Mouse (Mus musculus): Measurements from ENCODE around the gene Lce1b. TPM values are rescaled to one million over a fixed set of nuclear protein-coding genes. Genes with fewer than 3 reads are reported as not detected.
"Not testable (repeated sequence)": the region's sequence is repeated elsewhere in the genome, so short reads cannot be mapped to it uniquely, and the experiment has no call there.

Gene Lce1b
- not detected for total RNA-seq (2021)
- not detected in 2 replicates for polyA plus RNA-seq (2012; rRNA removed)
- long read RNA-seq, result 0 reads

GRCm38 (mm10) chr3:92656826-92657225 lies at the start of gene Lce1b:
Gene Lce1b, minus strand, starts transcription at chr3:92656926.
- H3K36me3 ChIP-seq (ENCODE audit: control insufficient read depth, insufficient read depth, low read length), result no peaks in the 10 kb centered on the region

GRCm38 (mm10) chr3:92694613-92695012 lies 37.9 kb upstream of the Lce1b start:
- no peak overlapping the region for H3K27ac ChIP-seq
- no peak for DNase-seq
- no peaks in the 10 kb centered on the region for H3K27me3 ChIP-seq (ENCODE audit: control insufficient read depth, insufficient read depth, low read length)
- H3K36me3 ChIP-seq (ENCODE audit: control insufficient read depth, insufficient read depth, low read length), result no peaks in the 10 kb centered on the region
- intact Hi-C loops (cut with DNase I), result no loop called here
- no peaks in the 10 kb centered on the region for H3K79me2 ChIP-seq (replicated peaks; ENCODE audit: control insufficient read depth, insufficient read depth, low read length)
- TF ChIP-seq CTCF (IDR thresholded peaks at IDR 0.05), result no peak
- TF ChIP-seq POLR2A (IDR thresholded peaks at IDR 0.05; ENCODE audit: insufficient read depth, low read depth, low read length), result no peak
- no peak for TF ChIP-seq EP300 (IDR thresholded peaks at IDR 0.05; ENCODE audit: insufficient read depth, low read depth, low read length)
- no peak overlapping the region for H3K9ac ChIP-seq (ENCODE audit: low read depth, low read length)
- H3K4me3 ChIP-seq, result no peak overlapping the region
- WGBS, result 11% methylated on average over 1 of the region's 1 CpGs
- no peaks in the 10 kb centered on the region for H3K4me1 ChIP-seq (ENCODE audit: control insufficient read depth, insufficient read depth, low read length)

More at GRCm38 (mm10) chr3:92656826-92657225, at the start of gene Lce1b:
- no peak within 1 kb of the TSS for H3K27ac ChIP-seq
- no peak for DNase-seq
- no peak for TF ChIP-seq CTCF (IDR thresholded peaks at IDR 0.05)
- no peak for TF ChIP-seq EP300 (IDR thresholded peaks at IDR 0.05; ENCODE audit: insufficient read depth, low read depth, low read length)
- TF ChIP-seq POLR2A (IDR thresholded peaks at IDR 0.05; ENCODE audit: insufficient read depth, low read depth, low read length), result no peak
- intact Hi-C loops (cut with DNase I), result no loop called here
- no peak within 1 kb of the TSS for H3K4me3 ChIP-seq
- no peaks in the 10 kb centered on the region for H3K27me3 ChIP-seq (ENCODE audit: control insufficient read depth, insufficient read depth, low read length)
- H3K9ac ChIP-seq (ENCODE audit: low read depth, low read length), result no peak within 1 kb of the TSS
- no peaks in the 10 kb centered on the region for H3K79me2 ChIP-seq (replicated peaks; ENCODE audit: control insufficient read depth, insufficient read depth, low read length)
- H3K4me1 ChIP-seq (ENCODE audit: control insufficient read depth, insufficient read depth, low read length), result no peaks in the 10 kb centered on the region

GRCm38 (mm10) chr3:92691688-92692087 lies 35.0 kb upstream of the Lce1b start:
- no peak overlapping the region for H3K9ac ChIP-seq (ENCODE audit: low read depth, low read length)
- no peaks in the 10 kb centered on the region for H3K4me1 ChIP-seq (ENCODE audit: control insufficient read depth, insufficient read depth, low read length)
- no peaks in the 10 kb centered on the region for H3K27me3 ChIP-seq (ENCODE audit: control insufficient read depth, insufficient read depth, low read length)
- H3K27ac ChIP-seq, result no peak overlapping the region
- no peaks in the 10 kb centered on the region for H3K36me3 ChIP-seq (ENCODE audit: control insufficient read depth, insufficient read depth, low read length)
- TF ChIP-seq EP300 (IDR thresholded peaks at IDR 0.05; ENCODE audit: insufficient read depth, low read depth, low read length), result no peak
- TF ChIP-seq CTCF (IDR thresholded peaks at IDR 0.05), result no peak
- no peak for TF ChIP-seq POLR2A (IDR thresholded peaks at IDR 0.05; ENCODE audit: insufficient read depth, low read depth, low read length)
- no peak for DNase-seq
- no peaks in the 10 kb centered on the region for H3K79me2 ChIP-seq (replicated peaks; ENCODE audit: control insufficient read depth, insufficient read depth, low read length)
- H3K4me3 ChIP-seq, result no peak overlapping the region
- intact Hi-C loops (cut with DNase I), result no loop called here

- H3K36me3 ChIP-seq (ENCODE audit: control insufficient read depth, insufficient read depth, low read length); H3K79me2 ChIP-seq (replicated peaks; ENCODE audit: control insufficient read depth, insufficient read depth, low read length); H3K4me1 ChIP-seq (ENCODE audit: control insufficient read depth, insufficient read depth, low read length); H3K9ac ChIP-seq (ENCODE audit: low read depth, low read length); H3K27me3 ChIP-seq (ENCODE audit: control insufficient read depth, insufficient read depth, low read length); H3K4me3 ChIP-seq; H3K27ac ChIP-seq; intact Hi-C loops (cut with DNase I): not testable (repeated sequence)
- DNase-seq, result peak in 1 of 2 experiments; percentile 27
- 65% methylated on average over 16 of the region's 16 CpGs for WGBS
Measured at GRCm38 (mm10) chr3:92689154-92689553, 32.4 kb upstream of the Lce1b start.

GRCm38 (mm10) chr3:92687110-92687509 lies 30.4 kb upstream of the Lce1b start, which contains the start of gene Lce1d:
Gene Lce1d, minus strand, starts transcription at chr3:92687210.
- Histone ChIP-seq H3K4me3 (no peak within 1 kb of the TSS), H3K79me2 (replicated peaks; ENCODE audit: control insufficient read depth, insufficient read depth, low read length) (no peaks in the 10 kb centered on the region), H3K36me3 (ENCODE audit: control insufficient read depth, insufficient read depth, low read length) (no peaks in the 10 kb centered on the region), H3K27ac (no peak within 1 kb of the TSS), H3K9ac (ENCODE audit: low read depth, low read length) (no peak within 1 kb of the TSS), H3K27me3 (ENCODE audit: control insufficient read depth, insufficient read depth, low read length) (no peaks in the 10 kb centered on the region), H3K4me1 (ENCODE audit: control insufficient read depth, insufficient read depth, low read length) (no peaks in the 10 kb centered on the region)
- 43% methylated on average over 2 of the region's 2 CpGs for WGBS
- TF ChIP-seq EP300 (IDR thresholded peaks at IDR 0.05; ENCODE audit: insufficient read depth, low read depth, low read length), result no peak
- TF ChIP-seq POLR2A (IDR thresholded peaks at IDR 0.05; ENCODE audit: insufficient read depth, low read depth, low read length), result no peak
- TF ChIP-seq CTCF (IDR thresholded peaks at IDR 0.05), result no peak
- no peak for DNase-seq
- intact Hi-C loops (cut with DNase I), result no loop called here

- H3K36me3 ChIP-seq (ENCODE audit: control insufficient read depth, insufficient read depth, low read length), result no peaks in the 10 kb centered on the region
- H3K4me3 ChIP-seq, result no peak within 1 kb of the TSS
- H3K27me3 ChIP-seq (ENCODE audit: control insufficient read depth, insufficient read depth, low read length), result no peaks in the 10 kb centered on the region
- DNase-seq, result no peak
- intact Hi-C loops (cut with DNase I), result no loop called here
- H3K79me2 ChIP-seq (replicated peaks; ENCODE audit: control insufficient read depth, insufficient read depth, low read length), result no peaks in the 10 kb centered on the region
- H3K9ac ChIP-seq (ENCODE audit: low read depth, low read length), result no peak within 1 kb of the TSS
- no peaks in the 10 kb centered on the region for H3K4me1 ChIP-seq (ENCODE audit: control insufficient read depth, insufficient read depth, low read length)
- 74% methylated on average over 4 of the region's 4 CpGs for WGBS
- TF ChIP-seq EP300 (IDR thresholded peaks at IDR 0.05; ENCODE audit: insufficient read depth, low read depth, low read length) (no peak), POLR2A (IDR thresholded peaks at IDR 0.05; ENCODE audit: insufficient read depth, low read depth, low read length) (no peak), CTCF (IDR thresholded peaks at IDR 0.05) (no peak)
- H3K27ac ChIP-seq, result no peak within 1 kb of the TSS
Measured at GRCm38 (mm10) chr3:92678947-92679346, 22.2 kb upstream of the Lce1b start, which contains the start of gene Lce1c. Gene Lce1c, plus strand, starts transcription at chr3:92679247.
